Comparison of ENCODE assay signal across 9 mouse cellular contexts in the genomic region with DNA sequence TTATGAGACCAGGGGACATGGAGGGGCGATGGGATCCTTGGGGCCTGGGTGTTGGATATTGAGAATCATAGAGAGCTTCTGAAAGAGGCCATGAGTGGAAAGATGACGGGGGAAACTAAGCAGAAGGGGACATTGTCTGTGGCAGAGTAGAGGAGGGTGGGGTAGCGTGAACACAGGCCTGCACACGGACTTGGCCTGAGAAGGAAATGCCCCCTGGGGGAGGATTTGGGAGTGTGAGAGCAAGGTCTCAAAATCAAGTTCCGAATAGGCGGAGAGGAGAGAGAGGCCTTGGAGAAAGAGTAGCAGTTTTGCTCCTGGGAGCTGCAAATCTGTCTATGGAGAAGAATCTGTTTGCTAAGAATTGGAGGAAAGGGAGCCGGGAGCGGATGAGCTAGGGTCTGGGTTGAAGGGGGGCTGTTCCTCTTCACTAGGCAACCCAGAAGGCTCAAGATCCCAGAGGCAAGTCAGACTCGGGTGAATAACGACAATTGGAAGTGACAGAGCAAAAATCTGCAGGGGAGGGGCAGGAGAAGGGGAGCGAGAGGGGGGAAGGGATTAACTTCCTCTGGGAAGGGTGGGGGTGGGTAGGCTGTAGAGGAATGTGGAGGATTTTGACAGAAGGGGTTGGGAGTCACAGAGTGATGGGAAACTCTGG. TPM values are rescaled to one million over a fixed set of nuclear protein-coding genes. Genes with fewer than 3 reads are reported as not detected.
DNase-seq lines count a peak whose midpoint lies in the region; ATAC-seq and TF ChIP-seq lines count a peak whose summit lies in the region.
"Had no signal": no experiment of that assay in that cellular context is flagged by ENCODE, and none has a peak within 500 bp of the region (broad histone marks: within the 10 kb centered on the region; RNA-seq: fewer than 3 reads in every experiment).

No protein-coding gene starts in this region.

- H3K27ac ChIP-seq in heart, embryonic 11.5 days (ENCODE audit: low read depth, low read length), result no peak overlapping the region
- peak overlapping the region; percentile 78 for H3K27ac ChIP-seq in hindbrain, embryonic 10.5 days
- peak overlapping the region; percentile 81 for H3K27ac ChIP-seq in midbrain, embryonic 10.5 days (replicated peaks)

- H3K4me2 ChIP-seq in heart, embryonic 11.5 days, result peak overlapping the region; percentile 2; the same call in 1 of the 2 replicates

- ATAC-seq in heart, embryonic 11.5 days (replicated peaks; ENCODE audit: insufficient number of reproducible peaks, low FRiP score, low TSS enrichment), result no peak
- peak; percentile 40; the same call in 1 of the 2 replicates for ATAC-seq in G1E (ENCODE audit: extremely low read depth, insufficient number of reproducible peaks, low FRiP score, poor library complexity, severe bottlenecking)
- ATAC-seq in activated CD4-positive, CD25-positive, alpha-beta regulatory T cell, adult 4 months, result no peak

- DNase-seq in heart, postnatal 10 days, result no peak
- no peak for DNase-seq in G1E (ENCODE audit: low spot score)
- DNase-seq in hindbrain, embryonic 10.5 days (ENCODE audit: low spot score), result peak; percentile 61
- DNase-seq in midbrain, embryonic 10.5 days (ENCODE audit: low spot score), result peak; percentile 75
- DNase-seq in urinary bladder, postnatal 25 days (ENCODE audit: low spot score), result no peak
- DNase-seq in left cerebral cortex, adult 11 months (ENCODE audit: low spot score), result no peak
- DNase-seq: thymus, adult 2 months had no signal

- H3K9ac ChIP-seq in heart, embryonic 11.5 days (ENCODE audit: low read depth, low read length), result no peak overlapping the region; the same call in 1 of the 2 replicates

- no peaks in the 10 kb centered on the region for H3K27me3 ChIP-seq in heart, embryonic 11.5 days (ENCODE audit: control insufficient read depth, insufficient read depth, low read length)
- no peaks in the 10 kb centered on the region for H3K27me3 ChIP-seq in G1E (ENCODE audit: insufficient read depth, low read length)
- 0 out of 2 replicates have a peak, but pooled peaks cover 3% of the 10 kb centered on the region for H3K27me3 ChIP-seq in hindbrain, embryonic 10.5 days (ENCODE audit: insufficient read depth, poor library complexity, severe bottlenecking)
- H3K27me3 ChIP-seq in midbrain, embryonic 10.5 days (ENCODE audit: low read depth, poor library complexity, severe bottlenecking), result peaks cover 20% of the 10 kb centered on the region; the same call in 1 of the 2 replicates

- H3K9me3 ChIP-seq in heart, embryonic 11.5 days (replicated peaks; ENCODE audit: control insufficient read depth, low read length), result no peaks in the 10 kb centered on the region
- H3K9me3 ChIP-seq in G1E (replicated peaks), result peaks cover 43% of the 10 kb centered on the region
- no peaks in the 10 kb centered on the region for H3K9me3 ChIP-seq in hindbrain, embryonic 10.5 days
- no peaks in the 10 kb centered on the region for H3K9me3 ChIP-seq in midbrain, embryonic 10.5 days (replicated peaks)

- peaks cover 31% of the 10 kb centered on the region for H3K4me1 ChIP-seq in heart, embryonic 11.5 days (ENCODE audit: control insufficient read depth, insufficient read depth, low read length)
- H3K4me1 ChIP-seq in G1E (ENCODE audit: insufficient read depth, low read depth, low read length), result peaks cover 2% of the 10 kb centered on the region
- H3K4me1 ChIP-seq in hindbrain, embryonic 10.5 days (replicated peaks), result peaks cover 47% of the 10 kb centered on the region
- peaks cover 57% of the 10 kb centered on the region for H3K4me1 ChIP-seq in midbrain, embryonic 10.5 days

- no peaks in the 10 kb centered on the region for H3K36me3 ChIP-seq in heart, embryonic 11.5 days (ENCODE audit: control insufficient read depth, insufficient read depth, low read length)
- no peaks in the 10 kb centered on the region for H3K36me3 ChIP-seq in G1E (replicated peaks)
- H3K36me3 ChIP-seq in hindbrain, embryonic 10.5 days, result peaks cover 17% of the 10 kb centered on the region
- H3K36me3 ChIP-seq in midbrain, embryonic 10.5 days, result peaks cover 13% of the 10 kb centered on the region

- TF ChIP-seq CTCF in G1E (IDR thresholded peaks at IDR 0.05; ENCODE audit: low read depth, low read length), result no peak

- no peak overlapping the region for H3K4me3 ChIP-seq in heart, embryonic 11.5 days (ENCODE audit: low read depth, low read length)
- no peak overlapping the region for H3K4me3 ChIP-seq in G1E (ENCODE audit: low read depth, low read length)
- peak overlapping the region; percentile 20 for H3K4me3 ChIP-seq in hindbrain, embryonic 10.5 days
- H3K4me3 ChIP-seq in midbrain, embryonic 10.5 days, result peak overlapping the region; percentile 35

- WGBS in heart, embryonic 11.5 days (ENCODE audit: insufficient replicate concordance), result 25% methylated on average over 11 of the region's 11 CpGs
- 19% methylated on average over 11 of the region's 11 CpGs for WGBS in hindbrain, embryonic 10.5 days
- 12% methylated on average over 11 of the region's 11 CpGs for WGBS in midbrain, embryonic 10.5 days

- intact Hi-C loops in heart, postnatal 10 days (cut with DNase I), result no loop called here

RNA-seq across cellular contexts. Expression of gene Serp2, which starts 43.2 kb away (rescaled TPM):
- polyA plus RNA-seq in heart, embryonic 11.5 days (2014; fragmentation: Nextera tagmentation; extraction: Ambion mirVana), result 24.4 TPM in 2 replicates
- total RNA-seq in heart, postnatal 10 days (2021), result 1 to 10 TPM in 1 of 2 experiments, under 1 TPM in 1; 0.37 to 1.8 TPM
- total RNA-seq in G1E (2014; fragmentation: Nextera tagmentation), result not detected in 2 replicates
- not detected in 2 replicates for total RNA-seq in G1E (2017)
- not detected in 2 replicates for polyA plus RNA-seq in G1E (2012)
- 26.3 and 43.3 TPM in 2 replicates for polyA plus RNA-seq in hindbrain, embryonic 10.5 days (2016; fragmentation: Nextera tagmentation; extraction: Ambion mirVana)
- polyA plus RNA-seq in midbrain, embryonic 10.5 days (2016; fragmentation: Nextera tagmentation; extraction: Ambion mirVana), result 30.2 and 37.3 TPM in 2 replicates
- 1 to 10 TPM; 3.8 to 5.4 TPM for polyA plus RNA-seq in activated CD4-positive, CD25-positive, alpha-beta regulatory T cell, adult 4 months (2017; shearing (Covaris generic))

Comparison
In these comparisons a context has a peak if more than half of its experiments do, and no peak if none do; other contexts are left out.
1. H3K4me3 ChIP-seq: peak in hindbrain, embryonic 10.5 days (single experiment) and midbrain, embryonic 10.5 days (single experiment); none in heart, embryonic 11.5 days (single experiment) and G1E (single experiment).
2. DNase-seq: peak in hindbrain, embryonic 10.5 days (single experiment) and midbrain, embryonic 10.5 days (single experiment); none in heart, postnatal 10 days (0 of 2), G1E (single experiment), urinary bladder, postnatal 25 days (single experiment) and left cerebral cortex, adult 11 months (single experiment).